Mouse (Mus musculus): ENCODE results near the gene B4galt1. TPM values are rescaled to one million over a fixed set of nuclear protein-coding genes. Genes with fewer than 3 reads are reported as not detected.

The B4galt1 gene
- total RNA-seq, 2 experiments from 2014 or later, result 6.5 to 9.0 TPM

- intact Hi-C loops (cut with DNase I), result no loop called here
- no peak for DNase-seq (ENCODE audit: low spot score in 2 of 2)
Observed at GRCm38 (mm10) chr4:40825146-40825545, 28.7 kb downstream of the B4galt1 start.

- intact Hi-C loops (cut with DNase I), result no loop called here
- DNase-seq (ENCODE audit: low spot score in 2 of 2), result no peak
Observed at GRCm38 (mm10) chr4:40824505-40824904, 29.3 kb downstream of the B4galt1 start.

GRCm38 (mm10) chr4:40823664-40824063 lies 30.1 kb downstream of the B4galt1 start:
- intact Hi-C loops (cut with DNase I), result no loop called here
- no peak for DNase-seq (ENCODE audit: low spot score in 2 of 2)

- intact Hi-C loops (cut with DNase I), result no loop called here
- no peak for DNase-seq (ENCODE audit: low spot score in 2 of 2)
Observed at GRCm38 (mm10) chr4:40823151-40823550, 30.7 kb downstream of the B4galt1 start.

- intact Hi-C loops (cut with DNase I), result no loop called here
- DNase-seq (ENCODE audit: low spot score in 2 of 2), result no peak
Observed at GRCm38 (mm10) chr4:40821303-40822023, 32.3 kb downstream of the B4galt1 start.

- intact Hi-C loops (cut with DNase I), result no loop called here
- no peak for DNase-seq (ENCODE audit: low spot score in 2 of 2)
Observed at GRCm38 (mm10) chr4:40820903-40821302, 32.9 kb downstream of the B4galt1 start.

- intact Hi-C loops (cut with DNase I), result no loop called here
- no peak for DNase-seq (ENCODE audit: low spot score in 2 of 2)
Observed at GRCm38 (mm10) chr4:40820024-40820423, 33.8 kb downstream of the B4galt1 start.

GRCm38 (mm10) chr4:40819151-40819550 lies 34.7 kb downstream of the B4galt1 start:
- intact Hi-C loops (cut with DNase I), result no loop called here

GRCm38 (mm10) chr4:40818421-40818820 lies 35.4 kb downstream of the B4galt1 start:
- no peak for DNase-seq (ENCODE audit: low spot score in 2 of 2)
- intact Hi-C loops (cut with DNase I), result no loop called here

More at GRCm38 (mm10) chr4:40819151-40819550, 34.7 kb downstream of the B4galt1 start:
- no peak for DNase-seq (ENCODE audit: low spot score in 2 of 2)

- DNase-seq (ENCODE audit: low spot score in 2 of 2), result no peak
- intact Hi-C loops (cut with DNase I), result no loop called here
Observed at GRCm38 (mm10) chr4:40817936-40818335, 35.9 kb downstream of the B4galt1 start.

GRCm38 (mm10) chr4:40815775-40816372 lies 37.9 kb downstream of the B4galt1 start:
- no peak for DNase-seq (ENCODE audit: low spot score in 2 of 2)
- intact Hi-C loops (cut with DNase I), result no loop called here

- intact Hi-C loops (cut with DNase I), result no loop called here
- no peak for DNase-seq (ENCODE audit: low spot score in 2 of 2)
Observed at GRCm38 (mm10) chr4:40815120-40815519, 38.7 kb downstream of the B4galt1 start.

- DNase-seq (ENCODE audit: low spot score in 2 of 2), result no peak
- intact Hi-C loops (cut with DNase I), result no loop called here
Observed at GRCm38 (mm10) chr4:40814359-40814758, 39.4 kb downstream of the B4galt1 start.

- DNase-seq (ENCODE audit: low spot score in 2 of 2), result no peak
- intact Hi-C loops (cut with DNase I), result no loop called here
Observed at GRCm38 (mm10) chr4:40812891-40813290, 40.9 kb downstream of the B4galt1 start.

GRCm38 (mm10) chr4:40810481-40810880 lies 43.3 kb downstream of the B4galt1 start:
- intact Hi-C loops (cut with DNase I), result no loop called here

GRCm38 (mm10) chr4:40807382-40807781 lies 46.4 kb downstream of the B4galt1 start:
- intact Hi-C loops (cut with DNase I), result no loop called here
- DNase-seq (ENCODE audit: low spot score in 2 of 2), result no peak

More at GRCm38 (mm10) chr4:40810481-40810880, 43.3 kb downstream of the B4galt1 start:
- no peak for DNase-seq (ENCODE audit: low spot score in 2 of 2)

GRCm38 (mm10) chr4:40805401-40805800 lies 48.4 kb downstream of the B4galt1 start:
- DNase-seq (ENCODE audit: low spot score in 2 of 2), result no peak
- intact Hi-C loops (cut with DNase I), result no loop called here

GRCm38 (mm10) chr4:40802787-40803186 lies 51.0 kb downstream of the B4galt1 start:
- DNase-seq (ENCODE audit: low spot score in 2 of 2), result no peak

GRCm38 (mm10) chr4:40801908-40802307 lies 51.9 kb downstream of the B4galt1 start:
- no peak for DNase-seq (ENCODE audit: low spot score in 2 of 2)
- intact Hi-C loops (cut with DNase I), result no loop called here

More at GRCm38 (mm10) chr4:40802787-40803186, 51.0 kb downstream of the B4galt1 start:
- intact Hi-C loops (cut with DNase I), result no loop called here

GRCm38 (mm10) chr4:40800873-40801272 lies 52.9 kb downstream of the B4galt1 start:
- DNase-seq (ENCODE audit: low spot score in 2 of 2), result no peak
- intact Hi-C loops (cut with DNase I), result no loop called here

Measured in left cerebral cortex, postnatal 14 days (tissue).